Mouse (Mus musculus): ENCODE measurements around the gene Ifitm3.

DNA sequence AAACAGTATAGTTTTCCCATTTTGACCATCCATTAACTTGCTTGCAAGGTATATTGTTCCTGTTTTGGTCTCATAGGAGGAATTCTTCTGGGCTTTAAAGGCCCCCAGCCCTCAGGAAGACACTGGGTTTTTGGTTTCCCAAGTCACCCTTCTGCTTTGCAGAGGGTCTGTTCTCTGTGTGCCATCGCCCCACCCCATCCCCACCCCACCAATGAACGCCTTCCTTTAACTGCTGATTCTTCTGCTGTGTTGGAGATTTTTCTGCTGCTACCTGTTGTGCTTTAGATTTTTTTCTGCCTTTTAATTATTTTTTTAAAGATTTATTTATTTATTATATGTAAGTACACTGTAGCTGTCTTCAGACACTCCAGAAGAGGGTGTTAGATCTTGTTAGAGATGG is 18.3 kb upstream of the Ifitm3 start, which contains the start of gene Gm17387:
- TF ChIP-seq CTCF (IDR thresholded peaks at IDR 0.05; ENCODE audit: borderline replicate concordance, control insufficient read depth, extremely low read depth, insufficient read depth, low read length, poor library complexity) (no peak), POLR2A (IDR thresholded peaks at IDR 0.05; ENCODE audit: control insufficient read depth, extremely low read depth, insufficient read depth, low read length, poor library complexity) (no peak)

Data from thymus, adult 2 months (tissue).